Mouse (Mus musculus) testis, postnatal 14 days (tissue): ENCODE results near the gene Nr5a2.

Experiments
- DNase-seq: peaks from one replicate; pipeline ENCODE4 v3.0.0; 2021; ENCODE audit warnings: low spot score

The Nr5a2 gene

DNA sequence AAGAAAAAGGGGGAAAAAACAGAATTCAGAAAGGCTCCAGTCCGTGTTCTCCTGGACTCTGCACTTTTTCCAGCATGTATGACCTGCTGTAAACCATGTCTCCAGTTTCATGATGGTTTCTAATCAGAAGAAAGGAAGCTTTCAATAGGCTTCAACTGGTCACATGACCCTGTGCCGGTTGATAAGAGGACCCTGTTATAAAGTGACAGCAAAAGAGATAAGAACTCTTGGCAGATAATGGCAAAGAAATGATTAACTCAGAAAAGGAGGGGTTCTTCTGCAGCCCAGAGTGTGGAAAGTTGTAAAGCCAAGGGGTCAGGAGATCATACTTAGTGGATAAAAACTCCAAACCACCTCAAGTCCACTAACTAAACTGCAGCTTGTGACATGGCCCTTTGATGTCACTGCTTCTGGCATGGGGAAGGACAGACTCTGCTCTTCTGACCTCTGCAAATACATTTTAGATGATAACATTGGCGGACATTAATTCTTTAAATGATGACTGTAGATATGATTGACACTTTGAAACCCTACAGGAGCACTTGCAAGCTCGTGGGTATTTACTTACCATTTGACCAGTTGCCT is at the start of gene Nr5a2:
TSS of gene Nr5a2 (minus strand) at position 21 of the 585 bp plus-strand sequence.
- no peak for DNase-seq

DNA sequence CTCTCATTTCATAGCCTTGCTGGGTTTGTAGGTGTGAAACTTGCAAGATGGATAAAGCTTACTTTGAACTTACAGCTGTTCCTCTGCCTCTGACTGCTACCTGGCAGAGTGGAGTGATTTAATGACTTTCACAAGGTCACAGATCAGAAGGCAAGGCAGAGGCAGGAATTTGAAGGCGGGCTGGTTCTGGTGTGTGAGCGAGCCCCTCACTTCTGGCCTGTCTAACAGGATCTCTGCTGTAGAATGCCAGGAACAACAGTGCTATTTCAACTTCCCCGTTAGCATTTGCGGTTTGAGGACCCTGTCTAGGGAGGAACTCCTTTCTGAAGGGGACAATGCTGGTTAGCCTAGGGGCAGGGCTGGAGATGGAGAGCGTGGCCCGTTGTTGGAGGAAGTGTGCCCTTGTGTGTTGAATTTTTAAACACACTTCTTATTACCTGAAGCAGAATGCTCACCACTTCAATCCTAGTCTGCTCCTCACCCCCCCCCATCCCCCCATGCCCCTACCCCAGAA is 48.5 kb upstream of the Nr5a2 start:
- no peak for DNase-seq

- no peak for DNase-seq
Observed at GRCm38 (mm10) chr1:137003816-137004215, 43.6 kb upstream of the Nr5a2 start.

GRCm38 (mm10) chr1:137003144-137003543 is 42.9 kb upstream of the Nr5a2 start:
- DNase-seq: no peak

GRCm38 (mm10) chr1:136991762-136992352 is 31.6 kb upstream of the Nr5a2 start:
- no peak for DNase-seq

- DNase-seq: no peak
Observed at GRCm38 (mm10) chr1:136980253-136980893, 20.1 kb upstream of the Nr5a2 start.

- no peak for DNase-seq
Observed at GRCm38 (mm10) chr1:136977867-136978266, 17.6 kb upstream of the Nr5a2 start.

- DNase-seq: no peak
Observed at GRCm38 (mm10) chr1:136974040-136974439, 13.8 kb upstream of the Nr5a2 start.

DNA sequence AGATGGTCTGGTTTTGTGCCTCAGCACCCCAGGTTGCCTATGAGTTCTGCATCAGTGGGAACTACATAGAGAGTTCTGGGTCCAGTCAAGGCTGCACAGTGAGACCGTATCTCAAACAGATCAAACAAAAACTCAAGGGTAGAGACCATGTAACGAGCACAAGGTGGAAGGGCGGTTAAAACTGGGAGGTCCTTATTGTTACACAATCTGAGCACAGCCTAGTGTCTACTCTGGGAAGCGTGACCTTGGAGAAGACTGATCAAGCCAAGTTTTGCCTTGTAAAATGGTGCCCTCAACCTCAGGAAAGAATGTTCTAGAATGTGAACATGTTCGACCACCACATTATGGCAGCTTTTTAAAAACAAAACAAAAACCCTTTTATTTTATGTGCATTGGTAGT is 12.8 kb upstream of the Nr5a2 start:
- no peak for DNase-seq

DNA sequence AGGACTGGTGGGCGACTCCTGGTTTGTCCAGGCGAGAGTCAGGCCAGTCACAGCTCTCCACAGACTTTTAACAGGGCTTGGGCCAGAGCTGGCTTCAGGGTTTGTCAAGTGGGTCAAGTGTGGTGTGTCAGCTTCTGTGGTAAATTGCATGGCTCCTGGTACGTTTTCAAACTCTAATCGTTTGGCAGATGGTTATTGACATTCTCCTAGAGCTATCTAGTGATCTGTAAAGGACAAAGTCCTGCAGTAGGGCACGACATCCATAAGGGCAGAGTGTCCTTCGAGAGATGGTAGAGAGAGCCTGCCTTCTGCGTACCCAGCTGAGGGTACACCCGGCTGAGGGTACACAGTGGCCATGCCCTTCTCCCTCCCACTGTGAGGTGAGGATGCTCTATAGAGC is 10.7 kb upstream of the Nr5a2 start:
- no peak for DNase-seq

DNA sequence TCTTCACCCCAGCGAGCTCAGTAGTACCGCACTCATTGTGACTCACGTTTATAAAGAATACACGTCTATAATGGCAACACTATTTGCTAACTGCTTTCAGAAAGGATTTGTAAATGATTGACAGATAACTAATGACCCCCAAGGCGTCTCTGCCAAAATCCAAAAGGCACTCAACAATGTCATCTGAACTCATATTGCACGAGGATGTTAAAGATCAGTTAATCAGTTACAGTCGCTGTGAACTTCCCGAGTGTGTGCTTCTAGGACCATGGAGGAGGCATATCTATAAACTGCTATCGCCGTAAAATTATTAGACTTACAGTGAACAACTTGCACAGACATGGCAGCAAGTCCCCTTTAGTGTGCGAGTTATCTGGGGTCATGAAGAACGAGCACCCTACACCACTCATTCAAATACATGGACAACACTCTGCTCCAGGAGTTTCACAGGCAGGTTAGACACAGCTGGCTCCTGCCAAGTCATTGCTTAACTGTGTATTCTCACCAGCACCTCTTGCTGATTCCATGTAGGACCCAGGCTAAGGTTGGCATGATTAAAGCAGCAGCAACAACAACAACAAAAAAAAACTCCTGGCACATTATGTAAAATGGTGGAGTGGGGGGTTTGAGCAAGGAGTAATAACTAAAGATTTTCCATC is 6.6 kb upstream of the Nr5a2 start:
- DNase-seq: no peak

DNA sequence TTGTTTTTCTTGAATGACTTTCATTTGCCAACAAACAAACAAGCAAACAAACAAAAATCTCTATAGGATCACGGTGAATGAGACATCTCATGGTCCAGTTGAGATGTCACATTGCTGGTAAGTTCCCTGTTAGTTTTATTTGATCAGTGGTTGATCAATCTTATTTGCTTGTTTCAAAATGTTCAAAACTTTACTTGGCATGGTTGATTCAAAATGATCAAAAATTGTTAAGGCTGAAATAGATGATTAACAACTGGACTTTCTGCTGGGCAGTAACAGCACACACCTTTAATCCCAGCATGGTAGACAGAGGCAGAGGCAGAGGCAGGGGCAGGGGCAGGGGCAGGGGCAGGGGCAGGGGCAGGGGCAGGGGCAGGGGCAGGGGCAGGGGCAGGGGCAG is 757 bp downstream of the Nr5a2 start:
- no peak for DNase-seq

DNA sequence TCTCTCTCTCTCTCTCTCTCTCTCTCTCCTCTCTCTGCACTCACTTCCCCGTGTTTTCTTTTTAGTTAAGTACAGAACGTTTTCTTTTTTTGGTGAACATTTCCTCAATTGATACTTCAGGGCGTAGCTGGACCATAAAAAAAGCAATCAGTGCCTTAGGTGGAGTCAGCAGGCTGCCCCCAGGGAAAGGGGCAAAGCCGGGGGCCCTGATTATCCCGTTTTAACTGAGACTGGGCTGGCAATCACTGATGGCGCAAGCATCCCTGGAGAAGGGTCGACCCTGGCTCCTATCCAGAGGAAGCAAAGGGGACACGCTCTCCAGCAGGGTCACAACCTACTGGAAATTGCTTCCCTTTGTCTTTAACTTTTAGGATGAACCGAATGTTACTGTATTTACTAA is 1.6 kb downstream of the Nr5a2 start:
- DNase-seq: no peak

- no peak for DNase-seq
Observed at GRCm38 (mm10) chr1:136958185-136958584, 2.1 kb downstream of the Nr5a2 start.

GRCm38 (mm10) chr1:136957696-136958095 is 2.6 kb downstream of the Nr5a2 start:
- no peak for DNase-seq

DNA sequence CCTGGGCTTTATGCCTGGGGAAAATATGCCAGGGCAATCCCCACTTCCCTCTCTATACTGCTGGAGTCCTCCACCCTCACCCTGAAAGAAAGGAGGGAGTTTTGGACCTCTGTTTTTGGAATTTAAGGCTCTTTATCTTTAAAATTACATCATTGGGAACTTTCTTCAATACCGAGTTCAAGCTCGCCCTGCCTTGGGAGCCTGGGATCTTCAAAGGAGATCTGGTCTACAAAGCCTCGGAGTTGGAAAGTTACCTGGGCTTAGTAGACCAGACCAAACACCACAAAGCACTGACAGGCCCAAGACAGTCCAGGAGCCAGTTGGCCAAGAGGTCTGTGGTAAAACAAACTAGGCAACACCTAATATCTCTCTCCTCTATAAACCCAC is 6.1 kb downstream of the Nr5a2 start:
- no peak for DNase-seq

GRCm38 (mm10) chr1:136953444-136954107 is 6.7 kb downstream of the Nr5a2 start:
- no peak for DNase-seq

DNA sequence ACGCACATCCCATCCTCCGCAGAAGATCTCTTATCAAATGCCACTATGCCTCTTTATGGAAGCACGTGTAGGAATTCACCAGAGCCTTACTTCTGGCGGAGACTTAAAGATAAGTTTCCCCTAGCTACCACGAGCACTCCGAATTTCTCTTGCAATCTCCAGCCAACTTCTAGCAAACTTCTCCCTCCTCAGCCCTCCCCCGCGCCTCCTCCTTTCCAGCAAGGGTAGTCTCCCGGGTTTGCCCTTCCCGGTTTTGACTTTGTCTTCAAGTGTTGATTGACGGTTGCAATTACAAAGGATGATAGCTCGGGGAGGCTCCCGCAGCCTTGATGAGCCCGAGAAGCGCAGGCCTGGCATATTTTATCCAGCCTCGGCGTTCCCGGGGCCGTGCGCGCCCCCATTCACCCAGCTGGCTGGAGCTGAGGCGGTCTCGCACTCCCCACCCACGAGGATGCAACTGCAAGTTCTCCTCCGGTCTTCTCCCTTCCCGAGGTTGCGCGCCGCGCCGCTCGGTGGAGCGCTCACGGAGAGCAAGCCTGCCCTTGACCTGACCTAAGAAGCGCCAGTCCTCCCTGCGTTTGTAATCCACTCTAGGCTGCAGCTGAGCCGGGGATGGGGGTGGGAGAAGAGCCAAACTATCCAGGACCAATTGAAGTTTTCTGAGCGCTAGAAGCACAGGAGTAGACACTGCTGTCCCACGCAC is 7.5 kb downstream of the Nr5a2 start:
- DNase-seq: peak; percentile 51

DNA sequence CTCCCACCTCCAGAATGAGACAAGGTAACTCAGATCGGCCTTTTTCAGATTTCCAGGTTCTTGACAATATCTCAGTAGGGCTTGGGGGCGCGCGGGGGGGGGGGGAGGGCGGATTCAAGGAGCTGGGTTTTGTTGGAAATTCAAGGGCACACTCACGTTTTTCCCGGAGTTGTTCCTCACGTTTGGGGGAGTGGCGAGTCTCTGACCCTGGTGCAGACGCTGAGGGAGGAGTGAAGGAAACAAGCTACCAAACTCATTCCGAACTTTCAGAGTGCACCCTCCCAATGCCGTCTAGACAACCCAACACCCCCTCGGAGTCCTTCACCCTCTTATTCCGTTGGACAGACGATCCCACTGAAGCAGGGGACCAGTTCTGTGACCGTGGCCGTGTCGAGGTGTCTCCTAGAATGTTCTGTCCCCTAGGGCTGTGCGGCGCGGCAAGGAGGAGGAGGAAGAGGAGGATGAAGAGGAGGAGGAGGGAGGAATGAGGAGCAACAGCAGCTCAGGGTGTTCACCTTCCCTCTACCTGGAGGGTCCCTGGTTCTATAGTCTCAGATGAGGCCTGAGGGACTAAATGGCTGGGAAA is 8.2 kb downstream of the Nr5a2 start:
- no peak for DNase-seq

GRCm38 (mm10) chr1:136951155-136951650 is 9.0 kb downstream of the Nr5a2 start:
- no peak for DNase-seq

DNA sequence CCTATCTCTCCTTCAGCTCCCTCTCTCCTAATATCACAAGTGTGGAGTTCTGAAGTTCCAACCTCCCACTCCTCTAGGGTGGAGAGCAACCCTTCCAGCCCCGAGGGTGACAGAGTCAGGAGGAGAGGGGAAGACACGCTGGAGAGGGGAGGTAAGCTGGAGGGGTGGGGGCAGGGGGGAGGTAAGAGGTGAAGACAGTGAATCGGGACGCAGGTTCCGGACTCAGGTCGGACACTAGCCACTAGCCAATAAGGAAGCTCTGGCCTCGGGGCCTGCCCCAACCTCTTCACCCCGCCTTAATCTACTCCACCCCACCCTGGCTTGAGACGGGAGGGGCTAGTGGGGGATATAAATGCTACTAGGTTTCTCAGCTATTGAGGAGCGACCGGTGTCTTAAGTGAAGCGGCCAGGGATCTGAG is 10.9 kb downstream of the Nr5a2 start:
- no peak for DNase-seq
